Mouse (Mus musculus): ENCODE data around the gene Cpt2.
A peak's percentile ranks its signal among the peaks of the same experiment; 100 is the strongest.

Gene Cpt2

DNA sequence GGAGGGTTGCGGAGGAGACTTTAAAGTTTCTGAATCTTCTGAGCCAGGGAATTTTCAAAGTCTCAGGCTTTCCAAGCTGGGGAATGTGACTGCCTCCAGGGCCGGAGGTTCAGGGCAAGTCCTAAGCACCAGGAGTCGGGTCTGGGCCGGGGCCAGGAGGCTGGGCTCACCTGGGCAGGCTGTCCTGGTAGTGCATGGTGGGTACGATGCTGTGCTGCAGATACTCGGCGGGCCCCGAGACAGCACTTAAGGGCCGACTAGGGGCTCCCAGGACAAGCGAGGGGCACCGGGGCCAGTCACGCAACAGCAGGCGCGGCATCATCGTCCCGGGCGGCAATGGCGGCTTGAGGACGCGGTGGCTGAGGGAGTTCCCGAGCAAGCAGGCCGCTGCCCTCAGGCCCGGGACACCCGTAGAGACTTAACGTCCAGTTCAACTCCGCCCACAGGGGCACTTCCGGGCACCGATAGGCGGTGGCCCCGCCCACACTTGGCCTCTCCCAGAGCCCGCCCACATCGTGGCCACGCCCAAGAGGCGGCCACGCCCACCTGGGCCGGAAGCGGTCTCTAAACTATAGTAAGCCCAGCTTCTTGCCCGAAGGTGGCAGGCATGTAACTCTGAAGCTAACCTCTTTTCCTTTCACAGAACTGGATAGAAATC, at the start of gene Cpt2:
Cpt2 (minus strand) TSS at position 466 of the 658 bp plus-strand sequence.
- DNase-seq (ENCODE audit: low spot score): peak; percentile 97

DNA sequence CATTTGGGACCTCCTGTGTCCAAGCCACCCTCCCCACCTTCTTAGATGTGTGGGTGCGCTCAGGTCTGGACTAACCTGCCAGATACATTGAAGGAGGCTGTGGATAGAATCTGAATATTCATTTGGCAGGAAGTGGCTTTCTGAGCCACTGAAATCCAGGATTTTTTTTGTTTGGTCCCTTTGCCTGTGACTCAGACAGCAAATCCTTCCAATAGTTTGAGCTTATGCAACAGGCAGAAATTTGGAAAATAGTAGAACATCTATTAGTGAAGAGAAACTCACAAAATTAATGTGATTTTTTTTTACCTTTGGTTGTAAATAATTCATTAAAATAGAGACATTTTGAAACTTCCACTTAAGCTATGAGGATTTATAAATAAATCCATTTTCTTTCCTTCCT, 47.8 kb upstream of the Cpt2 start:
- DNase-seq (ENCODE audit: low spot score): peak; percentile 63

DNA sequence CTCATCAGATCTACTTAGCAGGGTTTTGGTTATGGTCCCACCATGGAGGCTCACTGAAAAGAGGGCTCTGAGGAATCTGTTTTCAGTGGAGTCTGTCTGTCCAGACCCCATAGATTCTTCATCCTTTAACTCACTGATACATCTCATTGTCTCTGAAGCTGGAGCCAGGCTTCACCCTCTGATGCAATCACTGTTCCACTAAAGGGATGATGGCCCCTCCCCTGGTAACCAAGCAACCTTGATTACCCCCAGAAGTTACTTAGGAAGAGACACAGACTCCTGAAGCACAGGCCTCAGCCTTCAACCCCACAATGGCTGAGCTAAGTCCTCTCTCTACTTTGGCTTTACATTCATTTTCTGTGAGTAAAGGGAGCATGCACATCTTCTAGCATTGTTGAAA, 46.4 kb upstream of the Cpt2 start:
- no peak for DNase-seq (ENCODE audit: low spot score)

DNA sequence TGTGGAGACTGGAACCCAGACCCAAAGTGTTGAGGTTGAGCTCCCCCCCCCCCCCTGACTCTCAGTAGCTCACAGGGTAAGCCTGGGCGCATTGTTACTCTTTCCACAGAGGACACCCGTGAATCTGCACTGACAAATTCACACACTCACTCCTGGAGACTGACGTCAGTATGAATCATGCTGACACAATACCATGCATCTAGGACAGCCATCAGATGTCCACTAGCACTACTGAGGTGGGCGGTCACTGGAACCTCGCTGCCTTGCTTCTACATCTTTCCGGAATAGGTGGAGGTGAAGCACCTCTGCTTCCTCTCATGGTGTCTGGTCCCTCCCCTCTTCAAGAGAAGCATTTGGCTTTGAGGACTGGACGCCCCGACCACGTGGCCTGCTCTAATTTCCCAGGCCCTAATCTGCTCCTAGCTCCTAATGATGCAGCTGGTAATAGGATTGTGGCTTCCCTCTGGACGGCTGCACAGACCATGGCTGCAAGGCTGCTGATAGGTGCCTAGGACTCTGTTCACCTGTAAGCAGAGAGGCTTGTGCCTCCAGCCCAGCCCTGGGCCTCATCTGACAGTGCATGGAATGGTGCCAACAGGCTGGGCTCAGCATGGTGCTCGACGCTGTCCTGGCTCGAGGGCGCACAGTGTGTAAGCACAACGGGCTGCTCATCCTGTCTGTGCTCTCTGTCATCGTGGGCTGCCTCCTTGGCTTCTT, 44.7 kb upstream of the Cpt2 start, which contains the start of gene Slc1a7:
Slc1a7 (plus strand) TSS at position 367 of the 717 bp plus-strand sequence.
- no peak for DNase-seq (ENCODE audit: low spot score)

DNA sequence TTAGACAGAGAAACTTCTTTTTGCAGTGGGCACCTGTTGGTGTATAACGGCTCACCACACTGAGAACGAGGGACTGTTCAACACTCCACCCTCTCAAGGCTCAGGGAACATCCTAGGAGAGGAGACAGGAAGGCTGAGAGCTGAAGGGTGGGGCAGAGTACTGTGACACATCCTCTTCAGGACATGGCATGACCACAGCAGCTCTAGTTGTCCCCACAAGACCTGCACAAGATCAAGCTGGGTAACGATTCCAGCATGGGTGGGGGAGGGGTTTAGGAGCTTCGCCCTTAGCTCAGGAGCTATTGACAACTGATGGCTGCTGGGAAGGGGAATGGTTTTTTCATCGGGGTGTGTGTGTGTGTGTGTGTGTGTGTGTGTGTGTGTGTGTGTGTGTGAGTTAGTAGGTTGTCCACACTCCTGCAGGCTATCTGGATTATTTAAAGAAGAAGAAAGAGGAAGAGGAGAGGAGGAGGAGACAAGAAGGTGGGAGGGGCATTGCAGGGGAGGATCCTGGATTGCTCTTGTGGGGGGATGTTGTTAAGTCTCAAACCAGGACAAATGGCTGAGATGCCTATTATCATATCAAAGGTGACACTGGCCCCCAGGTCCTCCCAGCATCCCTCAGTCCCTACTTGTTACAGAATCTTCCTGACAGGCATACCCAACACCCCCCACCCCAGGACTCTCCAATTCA, 43.2 kb upstream of the Cpt2 start:
- DNase-seq (ENCODE audit: low spot score): no peak

DNA sequence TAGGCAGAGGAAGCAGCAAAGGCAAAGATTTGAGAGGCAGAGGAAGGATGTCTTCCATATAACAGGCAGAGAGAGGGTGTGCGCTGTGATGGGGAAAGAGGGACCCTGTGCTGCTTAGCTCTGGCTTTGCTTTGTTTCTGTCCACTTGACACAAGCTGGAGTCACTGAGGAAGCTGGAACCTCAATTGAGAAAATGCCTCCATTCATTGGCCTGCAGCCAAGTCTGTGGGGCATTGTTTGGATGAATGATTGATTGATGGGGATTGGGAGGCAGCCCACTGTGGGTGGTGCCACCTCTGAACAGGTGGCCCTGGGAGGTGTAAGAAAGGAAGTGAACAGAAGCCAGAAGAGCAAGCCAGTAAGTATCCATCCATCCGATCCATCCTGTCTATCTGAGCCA, 39.4 kb upstream of the Cpt2 start:
- DNase-seq (ENCODE audit: low spot score): no peak

DNA sequence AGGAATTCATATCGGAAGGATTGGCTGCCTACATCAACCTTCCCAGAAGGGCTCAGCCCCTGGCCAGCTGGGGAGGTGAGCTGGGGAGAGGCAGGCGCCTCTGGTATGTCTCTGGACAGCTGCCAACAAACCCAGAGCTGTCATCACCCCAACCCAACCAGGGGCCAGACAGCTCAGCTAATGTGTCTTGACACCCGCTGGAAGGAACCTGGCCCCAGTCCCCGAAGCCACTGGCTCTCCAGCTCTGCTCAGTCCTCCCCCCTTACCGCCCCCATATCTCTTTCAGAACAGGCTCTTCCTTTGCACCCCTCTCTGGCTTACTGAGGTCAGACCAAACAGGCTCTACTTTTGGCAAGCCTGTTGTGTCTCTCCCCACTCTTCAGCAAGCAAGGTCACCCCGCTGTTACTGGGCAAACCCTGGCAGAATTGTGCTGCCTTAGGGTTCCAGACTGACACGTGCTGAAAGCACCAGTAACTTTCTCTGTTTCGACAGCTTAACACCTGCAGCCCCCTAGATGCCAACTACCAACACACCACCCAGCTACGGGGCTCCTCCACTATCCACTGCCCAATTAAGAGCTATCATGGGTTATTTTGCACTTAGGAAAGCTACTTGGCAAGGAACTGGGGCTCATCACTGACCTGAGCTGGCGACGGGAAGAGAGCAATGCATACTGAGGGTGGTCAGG, 38.8 kb upstream of the Cpt2 start:
- peak; percentile 77 for DNase-seq (ENCODE audit: low spot score)

DNA sequence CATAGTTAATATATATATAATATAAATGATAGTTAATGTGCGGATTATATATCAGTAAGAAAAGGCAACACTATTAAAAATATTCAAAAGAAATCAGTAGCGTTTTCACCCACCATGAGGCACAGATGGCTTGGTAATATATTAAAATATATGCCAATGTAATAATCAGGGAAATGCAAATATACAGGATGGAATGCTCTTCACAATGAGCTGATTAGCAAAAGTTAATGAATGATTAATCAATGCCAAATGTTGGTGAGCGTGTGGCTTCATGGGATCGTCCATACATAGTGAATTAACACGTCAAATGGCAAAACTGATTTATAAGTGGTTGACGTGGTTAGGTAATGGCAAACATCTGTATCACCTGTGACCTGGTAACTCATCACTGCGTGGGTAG, 35.1 kb upstream of the Cpt2 start:
- no peak for DNase-seq (ENCODE audit: low spot score)

DNA sequence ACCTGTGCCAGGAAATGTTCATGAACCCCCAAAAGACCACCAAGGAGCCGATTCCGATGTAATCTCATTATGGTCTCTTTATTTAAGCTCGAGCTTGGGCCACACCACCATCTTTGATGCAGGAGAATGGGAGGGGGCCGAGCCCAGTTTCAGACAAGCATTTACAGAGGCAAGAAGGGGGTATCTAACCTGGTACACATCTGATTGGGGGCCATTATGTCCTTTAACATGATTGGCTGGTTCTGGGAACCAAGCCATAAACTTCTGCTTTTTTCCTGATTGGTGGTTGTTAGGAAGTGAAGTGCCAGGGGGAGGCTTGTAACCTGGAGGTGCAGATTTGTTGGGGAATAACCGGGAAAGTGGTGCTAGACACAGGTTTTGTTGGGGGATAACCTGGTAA, 32.3 kb upstream of the Cpt2 start:
- no peak for DNase-seq (ENCODE audit: low spot score)

DNA sequence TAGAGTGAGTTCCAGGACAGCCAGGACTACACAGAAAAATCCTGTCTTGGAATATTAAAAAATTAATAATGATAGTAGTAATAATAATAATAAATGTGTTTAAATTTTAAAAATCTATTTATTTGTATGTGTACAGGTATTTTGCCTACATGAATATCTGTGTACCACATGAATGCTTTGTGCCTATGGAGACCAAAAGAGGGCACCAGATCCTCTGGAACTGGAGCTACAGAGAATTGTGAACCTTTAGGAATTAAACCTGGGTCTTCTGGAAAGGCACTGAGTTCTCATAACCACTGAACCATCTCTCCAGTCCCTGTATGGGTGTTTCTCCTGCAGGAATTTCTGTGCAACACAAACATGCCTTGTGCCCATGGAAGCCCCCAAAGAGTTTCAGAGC, 29.4 kb upstream of the Cpt2 start:
- peak; percentile 40 for DNase-seq (ENCODE audit: low spot score)

DNA sequence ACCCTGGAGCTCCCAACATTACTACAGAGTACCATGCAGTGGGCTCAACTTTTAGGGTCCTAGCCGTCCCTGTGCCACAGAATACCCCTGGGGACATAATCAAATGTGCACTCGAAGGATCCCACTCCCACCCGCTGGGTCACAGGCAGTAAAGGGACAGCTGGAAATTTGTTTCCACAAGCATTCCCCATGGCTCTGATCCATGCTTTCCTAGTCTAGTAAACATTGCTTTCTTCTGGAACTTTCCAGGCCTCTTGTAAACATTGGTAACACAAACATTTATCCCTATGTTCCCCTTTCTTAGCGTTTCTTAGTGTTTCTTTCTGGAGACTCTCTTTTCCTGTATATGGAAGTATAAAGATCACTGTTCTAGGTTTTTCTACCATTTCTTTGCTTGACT, 26.5 kb upstream of the Cpt2 start:
- DNase-seq (ENCODE audit: low spot score): no peak

DNA sequence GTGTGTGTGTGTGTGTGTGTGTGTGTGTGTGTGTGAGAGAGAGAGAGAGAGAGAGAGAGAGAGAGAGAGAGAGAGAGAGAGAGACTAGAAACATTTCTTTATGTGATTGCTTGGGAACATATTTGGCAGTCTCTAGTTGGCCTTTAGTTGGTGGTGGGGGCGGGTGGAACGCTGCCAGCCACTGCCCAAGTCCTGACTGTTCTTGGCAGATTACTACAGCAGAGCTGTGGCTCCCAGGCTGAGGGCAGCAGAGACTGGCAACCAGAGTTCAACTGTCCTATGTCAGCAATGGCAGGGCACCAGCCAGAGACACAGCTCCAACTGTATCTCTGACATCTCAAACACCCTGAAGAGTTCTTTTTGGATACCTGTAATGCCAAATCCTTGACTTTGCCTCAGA, 20.7 kb upstream of the Cpt2 start:
- DNase-seq (ENCODE audit: low spot score): peak; percentile 86

DNA sequence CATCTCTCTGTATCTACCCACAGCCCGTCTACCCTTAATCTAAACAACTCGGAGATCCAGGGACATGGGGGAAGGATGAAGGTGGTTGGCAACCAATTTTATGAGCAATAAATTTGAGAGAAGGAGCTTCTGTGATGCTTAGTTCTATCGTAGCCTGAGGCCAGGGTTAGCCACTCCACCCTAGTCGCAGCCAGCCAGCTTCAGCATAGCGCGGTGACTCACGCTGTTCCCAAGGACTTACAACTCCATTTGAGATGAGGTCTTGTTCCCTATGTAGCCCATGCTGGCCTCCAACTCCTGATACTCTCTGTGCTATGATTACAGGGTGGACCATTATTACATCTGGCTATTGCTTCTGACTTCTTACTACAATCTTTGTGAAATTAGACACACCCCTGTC, 19.3 kb upstream of the Cpt2 start:
- DNase-seq (ENCODE audit: low spot score): no peak

DNA sequence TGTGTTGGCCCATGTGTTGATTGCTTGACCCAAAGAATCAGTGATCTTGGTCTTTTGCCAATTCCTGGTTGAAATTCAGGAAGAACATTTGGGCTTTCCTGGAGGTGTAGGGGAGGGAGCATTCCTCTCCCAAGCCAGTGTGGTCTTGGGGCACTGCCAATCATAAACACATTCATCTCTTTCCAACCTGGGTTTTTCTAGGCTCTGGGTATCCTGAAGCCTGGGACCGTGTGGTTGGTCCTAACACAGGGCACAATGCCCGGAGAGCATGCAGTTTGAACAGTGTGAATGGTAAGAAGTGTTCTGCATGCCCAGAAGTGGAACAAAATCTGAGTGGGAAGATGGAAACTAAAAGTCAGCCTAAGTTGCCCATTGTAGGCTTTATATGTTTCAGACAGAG, 14.7 kb upstream of the Cpt2 start:
- peak; percentile 75 for DNase-seq (ENCODE audit: low spot score)

DNA sequence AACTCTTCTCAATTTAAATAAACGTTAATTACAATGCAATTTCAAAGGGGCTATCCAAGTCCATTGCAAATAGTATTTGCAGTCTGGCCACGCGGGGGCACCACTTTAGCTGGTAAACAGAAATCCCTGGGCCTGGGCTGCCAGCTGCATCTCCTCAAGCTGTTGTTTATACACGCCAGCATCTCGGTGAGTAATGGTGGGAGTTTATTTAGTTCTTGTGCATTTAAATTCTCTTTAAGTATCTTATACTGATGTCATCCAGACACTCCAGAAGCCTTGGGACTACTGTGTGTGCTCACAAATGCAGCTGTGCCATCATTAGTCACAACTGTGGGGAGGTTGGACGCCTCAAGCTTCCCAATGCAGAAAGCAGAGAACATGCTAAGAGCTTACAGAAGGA, 13.9 kb upstream of the Cpt2 start:
- DNase-seq (ENCODE audit: low spot score): peak; percentile 75

DNA sequence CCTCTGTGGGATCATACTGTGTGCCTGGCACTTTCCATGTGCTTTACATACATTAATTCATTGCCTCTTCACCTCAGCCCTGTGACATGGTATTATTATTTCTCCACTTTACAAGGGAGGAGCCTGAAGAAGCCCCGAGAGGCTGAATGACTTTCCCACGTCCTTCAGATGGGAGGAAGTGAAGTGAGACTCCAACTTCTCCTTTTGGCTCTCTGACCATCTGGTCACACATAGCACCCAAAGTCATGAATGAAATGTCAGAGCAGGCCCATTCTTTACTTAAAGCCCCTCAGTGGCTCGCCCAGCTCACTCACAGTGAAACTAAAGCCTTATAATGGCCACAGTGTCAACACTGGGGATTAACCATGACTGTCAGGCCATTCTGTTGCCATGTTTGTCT, 11.8 kb upstream of the Cpt2 start:
- DNase-seq (ENCODE audit: low spot score): no peak

DNA sequence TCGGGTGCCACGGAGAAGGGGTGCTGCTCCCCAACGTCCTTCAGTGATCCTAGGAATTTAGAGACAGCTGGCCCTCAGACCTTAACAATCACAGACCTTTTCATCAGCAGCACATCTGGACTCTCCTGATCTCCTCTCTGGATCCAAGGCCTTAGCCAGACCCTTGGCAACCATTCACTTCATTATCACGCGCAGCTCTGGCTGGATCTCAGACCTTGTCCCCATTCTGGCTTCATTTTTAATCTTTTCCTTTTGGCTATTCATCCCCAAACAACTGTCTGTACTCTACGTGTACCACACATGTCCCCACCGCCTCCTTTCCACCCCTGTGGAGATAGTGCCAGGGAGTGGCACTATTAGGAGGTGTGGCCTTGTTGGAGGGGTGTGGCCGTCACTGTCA, 9.8 kb upstream of the Cpt2 start:
- DNase-seq (ENCODE audit: low spot score): no peak

DNA sequence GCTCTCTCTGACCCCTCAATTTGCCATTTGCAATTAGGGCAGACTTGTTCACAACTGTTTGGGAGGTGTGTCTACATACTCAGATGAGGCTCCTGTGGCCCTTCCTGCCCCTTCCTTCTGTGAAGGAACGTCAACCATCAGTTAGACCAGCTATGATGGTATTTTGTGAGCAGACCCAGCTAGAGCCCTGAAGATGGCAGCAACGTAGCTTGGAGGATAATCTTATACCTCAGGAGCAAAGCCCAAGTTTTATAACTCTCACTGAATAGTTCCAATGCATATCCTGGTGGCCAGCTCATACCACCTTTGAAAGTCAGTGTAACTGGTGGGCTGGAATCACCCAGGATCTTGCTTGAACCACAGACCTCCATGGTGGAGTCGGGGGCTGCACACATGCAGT, 8.0 kb upstream of the Cpt2 start:
- peak; percentile 56 for DNase-seq (ENCODE audit: low spot score)

DNA sequence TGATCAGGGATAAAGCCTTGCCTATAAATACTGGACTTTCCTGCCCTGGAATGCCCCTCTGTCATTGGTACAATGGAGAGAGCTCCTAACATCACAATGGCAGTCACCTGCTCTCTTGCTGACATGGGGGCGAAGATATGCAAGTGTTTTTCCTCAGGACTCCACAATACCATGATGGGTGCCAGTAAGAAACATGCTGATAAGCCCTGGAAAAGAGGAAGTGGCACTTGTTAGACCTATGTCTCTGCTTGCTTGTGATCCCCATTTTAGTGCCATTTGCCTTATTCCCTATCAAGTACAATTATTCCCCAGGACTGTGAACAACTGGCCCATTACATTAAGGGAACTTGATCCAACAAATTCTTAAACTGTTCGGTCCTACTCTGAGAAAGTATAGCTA, 5.3 kb upstream of the Cpt2 start:
- no peak for DNase-seq (ENCODE audit: low spot score)

DNA sequence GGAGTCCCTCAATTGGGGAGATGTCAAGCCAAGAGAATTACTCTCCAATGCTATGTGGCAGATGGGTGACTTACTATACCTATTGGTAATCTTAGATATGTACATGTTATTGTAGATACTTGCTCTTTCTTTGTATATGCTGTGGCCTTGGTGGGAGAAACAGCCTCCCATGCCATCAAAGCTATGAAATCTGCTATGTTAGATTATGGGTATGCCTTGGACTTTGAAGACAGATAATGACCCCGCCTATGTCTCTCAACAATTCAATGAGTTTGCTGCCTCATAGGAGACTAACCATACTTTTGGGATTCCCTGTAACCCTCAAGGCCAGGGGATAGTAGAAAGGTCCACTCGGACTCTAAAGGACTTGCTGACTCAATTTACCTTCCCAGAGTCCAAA, 4.9 kb upstream of the Cpt2 start:
- DNase-seq (ENCODE audit: low spot score): no peak

DNA sequence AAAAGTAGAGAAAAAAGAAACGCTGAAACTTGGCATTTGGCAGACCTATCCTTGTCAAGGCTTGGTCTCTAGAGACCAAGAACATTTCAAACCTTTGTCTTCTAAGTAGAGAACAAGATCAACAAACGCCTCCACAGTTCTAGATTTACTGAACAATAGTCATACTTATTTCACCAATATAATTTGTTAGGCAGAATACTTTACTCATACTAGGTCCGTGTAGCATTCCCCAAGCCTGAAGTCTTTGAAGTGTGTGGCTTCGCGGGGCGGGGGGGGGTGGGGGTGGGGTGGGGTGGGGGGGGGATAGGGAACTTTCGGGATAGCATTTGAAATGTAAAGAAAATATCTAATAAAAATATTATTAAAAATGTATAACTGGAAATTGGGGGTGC, 389 bp upstream of the Cpt2 start:
- no peak for DNase-seq (ENCODE audit: low spot score)

DNA sequence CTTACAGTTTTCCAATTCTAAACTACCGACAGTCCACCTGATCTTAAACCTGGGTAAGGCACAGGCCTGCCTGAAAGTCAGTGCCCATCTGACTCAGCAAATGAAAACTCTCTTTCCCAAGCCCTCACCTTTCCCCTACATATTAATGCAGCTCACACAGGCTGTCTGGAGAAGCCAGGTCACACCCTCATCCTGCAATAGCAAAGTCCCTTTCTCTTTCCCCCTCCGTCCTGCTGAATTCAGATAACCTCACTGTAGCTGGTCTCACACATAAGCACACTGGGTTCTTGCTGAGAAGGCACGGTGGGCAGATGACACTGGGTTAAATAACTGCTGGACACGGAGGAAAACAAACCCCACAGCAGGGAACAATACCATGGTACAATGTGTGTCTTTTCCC, 1.5 kb downstream of the Cpt2 start:
- peak; percentile 84 for DNase-seq (ENCODE audit: low spot score)
